Mouse (Mus musculus) thymus, adult 18-20 months (tissue): Measurements from ENCODE around the gene Epn1.
A peak's percentile ranks its signal among the peaks of the same experiment; 100 is the strongest.

Experiments
- DNase-seq, 2 experiments: peaks; one replicate each; pipeline ENCODE4 v3.0.0; 2022; ENCODE audit warnings: mixed read lengths in 2 of 2

Epn1 gene

GRCm38 (mm10) chr7:5098769-5099168 is 18.7 kb downstream of the Epn1 start:
- no peak for DNase-seq

DNA sequence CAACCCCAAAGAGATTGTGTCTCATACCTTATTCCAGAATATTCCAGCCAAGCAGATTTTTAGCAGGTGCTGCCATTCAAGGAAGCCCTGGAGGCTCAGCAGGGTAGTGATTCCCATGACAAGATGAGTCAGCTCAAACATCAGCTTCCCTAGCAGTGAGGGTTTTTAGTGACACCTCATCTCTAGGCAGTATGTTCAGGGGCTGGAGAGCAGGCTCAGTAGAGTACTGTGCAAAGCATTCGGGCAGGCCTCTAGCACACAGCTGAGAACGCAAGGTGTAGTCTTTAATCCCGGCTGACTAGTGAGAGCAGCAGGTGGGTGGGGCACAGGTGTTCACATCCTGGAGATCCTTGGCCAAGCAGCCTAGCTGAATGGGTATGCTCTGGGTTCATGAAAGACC is 19.8 kb downstream of the Epn1 start:
- no peak for DNase-seq

DNA sequence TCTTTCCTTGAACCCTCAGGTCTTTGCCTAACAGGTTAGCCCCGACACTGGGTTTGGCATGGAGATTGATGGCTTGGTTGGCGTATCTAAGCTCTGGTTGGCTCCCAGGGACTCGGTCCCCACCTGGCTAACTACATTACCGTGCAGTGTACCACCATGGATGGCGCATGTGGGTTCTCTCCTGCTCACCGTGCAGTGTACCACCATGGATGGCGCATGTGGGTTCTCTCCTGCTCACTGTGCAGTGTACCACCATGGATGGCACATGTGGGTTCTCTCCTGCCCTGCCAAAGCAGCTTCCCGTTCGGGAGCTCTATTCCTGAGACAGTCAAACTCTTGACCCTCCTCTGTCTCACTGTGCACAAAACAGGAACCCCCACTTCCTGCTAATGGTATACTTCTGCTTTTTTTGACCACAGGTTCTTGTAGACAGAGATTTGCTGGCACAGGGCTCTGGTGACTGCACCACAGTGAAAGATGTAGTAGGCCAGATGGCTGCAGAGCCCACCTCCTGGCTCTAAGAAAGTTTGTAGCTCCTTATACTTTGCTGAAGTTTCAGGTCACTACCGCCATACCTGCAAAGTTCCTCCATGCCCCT is 21.1 kb downstream of the Epn1 start:
- no peak for DNase-seq

- DNase-seq, result no peak
Measured at GRCm38 (mm10) chr7:5102564-5102963, 22.5 kb downstream of the Epn1 start.

DNA sequence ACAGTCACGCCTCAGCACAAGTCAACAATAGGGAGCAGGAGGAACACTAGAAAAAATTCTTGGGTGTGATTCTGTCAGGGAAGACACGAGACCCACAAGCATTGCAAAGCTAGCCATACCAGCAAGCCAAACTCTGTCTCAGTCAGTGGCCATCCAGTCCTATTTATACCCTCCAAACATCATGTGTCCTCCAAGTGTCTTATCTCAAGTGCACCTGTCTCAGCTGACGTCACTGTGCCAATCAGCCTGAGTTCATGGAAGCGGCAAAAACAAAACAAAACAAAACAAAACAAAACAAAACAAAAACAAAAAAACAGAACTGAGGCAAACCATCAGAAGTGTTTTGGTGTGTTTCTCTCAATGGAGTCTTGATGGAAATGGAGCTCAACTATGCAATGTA is 28.2 kb downstream of the Epn1 start:
- no peak for DNase-seq

- no peak for DNase-seq
Measured at GRCm38 (mm10) chr7:5109301-5109700, 29.3 kb downstream of the Epn1 start.

- DNase-seq, result no peak
Measured at GRCm38 (mm10) chr7:5112701-5113100, 32.7 kb downstream of the Epn1 start.

- no peak for DNase-seq
Measured at GRCm38 (mm10) chr7:5116850-5117249, 36.8 kb downstream of the Epn1 start, which contains the start of gene Rfpl4. Gene Rfpl4 (minus strand): TSS chr7:5116950.

DNA sequence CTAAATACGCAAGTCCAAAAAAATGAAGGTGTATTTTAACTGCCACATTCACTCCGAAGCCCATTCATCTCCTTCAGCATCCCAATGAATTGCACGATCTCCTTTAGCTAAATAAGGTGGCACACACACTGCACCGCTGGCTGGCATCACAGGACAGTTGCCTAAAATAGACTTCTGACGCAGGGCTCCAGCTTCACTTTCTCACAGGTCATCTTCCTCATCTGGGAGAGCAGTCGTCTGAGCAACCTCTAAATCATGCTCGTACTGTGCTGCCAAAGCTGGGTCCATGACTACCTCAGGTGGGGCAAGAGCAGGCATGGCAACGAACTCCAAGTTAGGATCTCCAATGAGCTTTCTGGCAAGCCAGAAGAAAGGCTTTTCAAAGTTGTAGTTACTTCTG is 45.0 kb downstream of the Epn1 start:
- DNase-seq, result no peak

- DNase-seq, result peak; percentile 12 to 21
Measured at GRCm38 (mm10) chr7:5125549-5126406, 45.7 kb downstream of the Epn1 start, which contains the start of gene Rasl2-9. Gene Rasl2-9 (minus strand): TSS chr7:5125950.
